Comparison of ENCODE assay signal across 7 mouse cellular contexts in genomic region chr5:3198869-3199550, GRCm38 (mm10).
DNase-seq lines count a peak whose midpoint lies in the region; ATAC-seq and TF ChIP-seq lines count a peak whose summit lies in the region.
"Not testable (repeated sequence)": the region's sequence is repeated elsewhere in the genome, so short reads cannot be mapped to it uniquely, and the experiment has no call there.

No protein-coding gene starts in this region.

- not testable (repeated sequence) for H3K36me3 ChIP-seq in heart, embryonic 15.5 days; liver, embryonic 15.5 days (replicated peaks)

- TF ChIP-seq POLR2A in embryonic fibroblast, embryonic 13.5 days (IDR thresholded peaks at IDR 0.05; ENCODE audit: low read depth, low read length), result not testable (repeated sequence)

- H3K27ac ChIP-seq in embryonic fibroblast, embryonic 13.5 days (ENCODE audit: insufficient read depth, low read length), result 0 out of 2 replicates have a peak overlapping the region, but pooled peaks have one; percentile 12
- peak overlapping the region; percentile 71 for H3K27ac ChIP-seq in heart, embryonic 15.5 days
- H3K27ac ChIP-seq in liver, embryonic 15.5 days (replicated peaks), result not testable (repeated sequence)

- H3K4me1 ChIP-seq in embryonic fibroblast, embryonic 13.5 days (ENCODE audit: control insufficient read depth, insufficient read depth, low read length); liver, embryonic 15.5 days (replicated peaks): not testable (repeated sequence)
- peaks cover 15% of the 10 kb centered on the region for H3K4me1 ChIP-seq in heart, embryonic 15.5 days (replicated peaks)

- H3K27me3 ChIP-seq in heart, embryonic 15.5 days; liver, embryonic 15.5 days: not testable (repeated sequence)

- H3K9ac ChIP-seq in heart, embryonic 15.5 days; liver, embryonic 15.5 days: not testable (repeated sequence)

- 32% methylated on average over 7 of the region's 7 CpGs for WGBS in heart, embryonic 15.5 days
- 23% methylated on average over 7 of the region's 7 CpGs for WGBS in liver, embryonic 15.5 days (ENCODE audit: insufficient replicate concordance)

- H3K9me3 ChIP-seq in heart, embryonic 15.5 days (replicated peaks); liver, embryonic 15.5 days (replicated peaks): not testable (repeated sequence)

- H3K4me3 ChIP-seq in embryonic fibroblast, embryonic 13.5 days (ENCODE audit: insufficient read depth, low read length); liver, embryonic 15.5 days (replicated peaks): not testable (repeated sequence)
- H3K4me3 ChIP-seq in heart, embryonic 15.5 days, result peak overlapping the region; percentile 20

- DNase-seq in adipocyte (ENCODE audit: low spot score), result peak; percentile 41
- peak; percentile 5 for DNase-seq in kidney, adult 18-20 months
- peak; percentile 23 to 33 for DNase-seq in kidney, postnatal 25 days

- TF ChIP-seq CTCF in embryonic fibroblast, embryonic 13.5 days (IDR thresholded peaks at IDR 0.05; ENCODE audit: borderline replicate concordance, insufficient read depth, low read length), result not testable (repeated sequence)

- ATAC-seq in heart, embryonic 15.5 days (replicated peaks; ENCODE audit: insufficient number of reproducible peaks, insufficient read depth, low FRiP score, low read depth), result peak; percentile 31; the same call in 1 of the 2 replicates
- not testable (repeated sequence) for ATAC-seq in liver, embryonic 15.5 days (ENCODE audit: insufficient read depth)
- ATAC-seq in megakaryocyte progenitor cell, adult 5-6 weeks (replicated peaks; ENCODE audit: poor library complexity), result peak; percentile 24; the same call in 1 of the 2 replicates

- peak overlapping the region; percentile 53 for H3K4me2 ChIP-seq in heart, embryonic 15.5 days
- peak overlapping the region; percentile 15; the same call in 1 of the 2 replicates for H3K4me2 ChIP-seq in liver, embryonic 15.5 days
